Mouse (Mus musculus): Measurements from ENCODE around the gene Hes2.

Hes2 gene

DNA sequence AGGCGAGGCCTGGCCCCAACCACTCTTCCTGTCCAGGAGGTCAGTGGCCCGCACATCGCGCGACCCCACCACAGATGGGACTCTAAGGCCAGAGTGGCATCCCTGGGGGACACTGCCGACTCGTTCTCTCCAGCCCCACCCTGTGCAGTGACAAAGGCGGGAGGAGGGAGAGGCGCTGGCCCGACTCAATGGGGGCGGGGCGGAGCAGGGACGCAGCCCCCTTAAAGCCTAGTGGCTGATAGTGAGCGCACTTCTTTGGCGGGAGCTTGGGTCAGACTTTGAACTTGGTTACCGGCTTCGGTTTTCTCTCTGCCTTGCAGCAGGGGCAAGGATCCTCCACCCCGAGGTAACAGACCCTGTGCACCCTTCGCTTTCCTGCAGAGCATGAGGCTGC is 615 bp downstream of the Hes2 start:
- DNase-seq (ENCODE audit: low read depth, low spot score): no peak

DNA sequence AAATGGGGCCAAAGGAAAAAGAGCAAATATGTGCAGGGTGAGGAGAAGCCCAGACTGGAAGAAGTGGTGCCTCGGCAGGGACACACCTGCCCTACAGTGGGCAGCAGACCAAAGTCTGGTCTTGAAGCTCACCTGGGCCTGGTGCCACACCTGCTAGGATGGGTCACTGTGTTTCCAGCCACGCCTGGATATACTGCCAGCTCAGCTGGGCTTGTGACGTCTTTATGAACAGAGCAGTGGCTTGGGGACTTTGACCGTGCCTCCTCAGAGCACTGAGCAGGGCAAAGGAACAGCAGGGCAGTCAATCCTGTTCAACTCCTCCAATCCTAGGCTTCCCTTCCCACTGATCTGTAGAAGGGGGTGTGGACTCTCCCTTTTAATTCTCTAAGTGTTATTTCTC is 2.1 kb downstream of the Hes2 start:
- no peak for DNase-seq (ENCODE audit: low read depth, low spot score)

DNA sequence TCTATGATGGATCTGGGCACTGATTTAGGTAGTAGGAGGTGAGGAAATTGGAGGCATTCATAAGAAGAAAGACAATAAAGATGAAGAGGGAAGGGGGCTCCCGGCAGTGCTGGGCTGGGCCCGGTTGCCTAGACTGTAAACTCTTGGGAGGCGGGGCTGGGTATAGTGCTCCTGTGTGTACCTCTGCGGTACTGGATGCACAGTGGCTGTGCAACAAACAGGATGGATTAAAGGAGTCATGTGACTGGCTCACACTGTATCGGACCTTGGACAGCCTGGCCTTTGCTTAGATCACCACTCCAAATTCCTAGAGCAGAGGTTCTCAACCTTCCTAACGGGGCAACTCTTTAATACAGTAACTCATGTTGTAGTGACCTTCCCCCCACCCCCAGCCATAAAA is 2.9 kb downstream of the Hes2 start:
- no peak for DNase-seq (ENCODE audit: low read depth, low spot score)

DNA sequence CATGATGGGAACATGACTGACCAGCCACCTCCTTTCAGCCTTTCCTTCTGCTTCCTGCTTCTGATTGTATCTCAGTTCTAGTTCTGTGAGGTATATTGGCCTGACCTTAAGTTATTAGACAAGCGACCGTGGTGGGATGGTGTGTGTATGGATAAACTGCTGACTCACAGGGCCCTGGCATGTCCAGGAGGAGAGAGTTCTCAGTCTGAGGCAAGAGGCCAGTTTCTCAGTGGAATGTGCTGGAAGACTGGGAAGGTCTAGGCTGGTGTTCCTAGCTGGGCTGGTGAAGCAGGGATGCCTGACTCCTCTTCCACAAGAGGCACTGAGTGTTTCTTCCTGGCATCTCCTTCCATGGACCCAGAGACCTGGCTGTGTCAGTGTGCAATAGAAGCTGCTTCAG is 4.1 kb downstream of the Hes2 start:
- DNase-seq (ENCODE audit: low read depth, low spot score): no peak

DNA sequence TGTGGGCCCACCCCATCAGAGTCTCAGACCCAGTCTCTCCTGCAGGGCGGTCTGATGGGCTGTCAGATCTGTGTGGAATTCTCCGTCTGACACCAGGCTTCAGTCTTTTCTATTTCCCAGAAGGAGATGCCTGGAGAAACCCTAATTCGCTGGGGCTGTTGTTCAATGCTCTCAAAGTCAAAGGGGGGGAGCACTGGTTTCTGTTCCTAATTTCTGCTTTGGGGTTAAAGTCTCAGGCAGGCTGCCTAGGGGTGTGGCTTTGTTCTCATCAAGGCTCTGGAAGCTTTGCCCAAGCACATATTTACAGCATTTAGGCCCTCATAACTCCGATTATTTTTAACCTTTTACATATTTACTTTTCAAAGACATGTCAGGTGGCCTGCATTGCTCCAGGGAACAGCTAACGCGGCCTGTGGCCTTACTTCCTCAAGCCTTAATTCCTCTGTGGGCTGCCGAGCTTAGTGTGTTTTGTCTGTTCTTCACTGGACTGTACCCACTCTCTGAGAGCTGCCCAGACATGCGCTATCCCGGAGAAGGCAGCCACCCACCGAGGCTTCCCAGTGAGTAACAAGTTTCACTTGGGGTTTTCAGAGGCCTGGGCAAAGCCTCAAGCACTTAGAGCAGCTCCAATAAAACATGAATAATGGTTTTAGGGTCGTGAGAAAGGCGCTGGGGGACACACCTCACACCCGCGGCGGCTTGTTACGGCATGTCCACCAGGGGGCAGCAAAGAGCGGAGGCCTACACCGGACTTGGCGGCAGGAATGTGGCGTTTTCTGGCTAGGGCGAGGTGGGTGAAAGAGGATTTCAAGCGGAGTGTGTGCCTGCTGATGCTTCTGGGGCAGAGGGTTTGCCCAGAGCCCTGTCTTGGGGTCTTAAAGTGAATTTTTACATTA is 6.6 kb downstream of the Hes2 start:
- no peak for DNase-seq (ENCODE audit: low read depth, low spot score)

DNA sequence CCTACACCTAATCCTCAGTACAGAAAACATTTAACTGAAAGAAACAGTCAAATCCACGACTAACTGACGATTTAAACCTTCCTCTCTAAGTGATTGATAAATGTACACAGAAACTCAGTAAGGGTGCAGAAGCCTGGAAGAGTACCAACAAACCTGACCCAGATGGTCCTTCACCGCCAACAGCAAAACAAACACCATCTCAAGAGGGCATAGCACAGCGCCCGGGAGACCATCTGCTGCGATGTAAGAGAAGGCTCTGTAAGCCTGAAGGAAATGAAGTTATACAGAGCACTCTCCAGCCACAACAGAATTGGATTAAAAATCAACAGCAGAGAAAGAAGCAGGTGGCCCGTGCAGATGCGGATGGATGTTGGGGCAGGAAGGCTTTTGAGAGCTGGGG is 9.4 kb downstream of the Hes2 start:
- DNase-seq (ENCODE audit: low read depth, low spot score): no peak

DNA sequence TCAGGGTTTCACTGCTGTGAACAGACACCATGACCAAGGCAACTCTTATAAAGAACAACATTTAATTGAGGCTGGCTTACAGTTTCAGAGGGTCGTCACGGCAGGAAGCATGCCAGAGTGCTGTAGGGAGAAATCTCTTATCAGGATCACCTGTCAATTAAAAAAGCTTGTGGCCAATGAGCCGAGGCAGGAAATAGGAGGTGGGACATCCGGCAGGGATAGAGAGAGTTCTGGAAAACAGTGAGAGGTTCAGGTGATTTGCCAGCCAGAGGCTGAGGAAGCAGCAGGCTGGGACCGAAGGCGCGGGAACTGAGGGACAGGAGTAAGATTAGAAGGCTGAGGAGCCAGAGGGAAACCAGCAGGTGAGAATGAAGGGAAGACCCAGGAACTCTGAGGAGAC is 10.4 kb downstream of the Hes2 start:
- DNase-seq (ENCODE audit: low read depth, low spot score): no peak

DNA sequence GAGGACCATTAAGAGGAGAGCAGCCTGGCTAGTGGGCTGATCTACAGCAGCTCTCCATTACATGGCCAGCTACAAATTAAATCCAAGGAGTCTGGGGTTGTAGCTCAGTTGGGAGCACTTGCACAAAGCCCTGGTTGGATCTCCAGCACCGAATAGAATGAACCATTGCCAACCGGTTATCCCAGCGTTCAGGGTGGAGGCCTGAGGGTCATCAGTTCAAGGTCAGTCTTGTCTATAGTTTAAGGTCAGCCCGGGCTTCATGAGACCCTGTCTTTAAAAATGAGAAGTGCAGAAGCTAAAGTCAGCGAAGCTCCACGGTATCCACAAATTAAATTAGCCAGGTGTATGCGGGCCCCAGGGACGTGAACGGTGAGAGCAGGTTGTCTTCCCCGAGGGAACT is 11.6 kb downstream of the Hes2 start:
- DNase-seq (ENCODE audit: low read depth, low spot score): no peak

DNA sequence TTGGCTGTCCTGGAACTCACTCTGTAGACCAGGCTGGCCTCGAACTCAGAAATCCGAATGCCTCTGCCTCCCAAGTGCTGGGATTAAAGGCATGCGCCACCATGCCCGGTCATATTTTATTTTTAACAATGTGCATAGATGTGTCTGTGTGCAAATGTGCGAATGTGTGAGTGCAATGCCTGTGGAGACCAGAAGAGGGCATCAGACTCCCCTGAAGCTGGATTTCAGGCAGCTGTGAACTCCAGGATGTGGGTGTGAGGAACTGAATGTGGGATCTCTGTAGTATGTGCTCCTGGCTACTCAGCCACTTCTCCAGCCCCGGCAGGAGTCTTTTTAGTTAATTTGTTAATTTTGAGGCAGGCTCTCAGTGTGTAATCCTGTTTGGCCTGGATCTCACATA is 12.9 kb downstream of the Hes2 start:
- no peak for DNase-seq (ENCODE audit: low read depth, low spot score)

DNA sequence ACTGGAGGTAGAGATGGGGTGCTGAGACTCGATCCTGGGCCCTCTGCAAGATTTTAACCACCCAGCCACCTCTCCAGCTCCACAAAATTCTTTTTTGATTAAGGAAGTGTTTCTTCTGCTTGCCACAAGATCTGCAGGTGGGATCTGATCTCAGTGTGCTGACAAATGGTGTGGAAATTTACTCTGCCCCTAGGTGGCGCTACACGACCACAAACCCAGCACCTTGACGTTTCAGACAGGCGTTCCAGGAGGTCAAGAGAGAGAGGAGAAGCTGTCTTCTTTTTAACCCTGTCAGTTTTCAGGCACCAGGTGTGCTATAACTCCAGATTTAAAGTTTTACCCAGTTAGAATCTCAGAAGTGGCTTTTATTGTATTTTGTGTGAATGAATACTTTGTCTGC is 14.4 kb downstream of the Hes2 start:
- no peak for DNase-seq (ENCODE audit: low read depth, low spot score)

DNA sequence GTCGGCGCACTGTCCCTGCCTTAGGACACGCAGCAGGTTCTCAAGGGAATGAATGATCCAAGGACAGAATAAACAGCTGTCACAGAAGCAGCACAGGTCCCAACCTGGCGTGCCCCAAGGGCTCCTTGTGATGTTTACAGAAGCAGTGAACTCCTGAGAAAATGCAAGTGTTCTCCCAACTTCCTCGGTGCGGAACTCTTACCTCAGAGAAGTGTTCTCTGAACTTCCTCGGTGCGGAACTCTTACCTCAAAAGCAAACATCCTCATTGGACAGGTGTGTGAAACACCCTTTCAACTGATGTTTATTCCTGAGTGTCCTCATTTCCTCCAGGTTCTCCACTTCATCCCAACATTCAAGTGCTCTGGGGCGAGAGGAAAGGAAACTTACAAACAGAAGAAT is 15.3 kb downstream of the Hes2 start:
- DNase-seq (ENCODE audit: low read depth, low spot score): no peak

DNA sequence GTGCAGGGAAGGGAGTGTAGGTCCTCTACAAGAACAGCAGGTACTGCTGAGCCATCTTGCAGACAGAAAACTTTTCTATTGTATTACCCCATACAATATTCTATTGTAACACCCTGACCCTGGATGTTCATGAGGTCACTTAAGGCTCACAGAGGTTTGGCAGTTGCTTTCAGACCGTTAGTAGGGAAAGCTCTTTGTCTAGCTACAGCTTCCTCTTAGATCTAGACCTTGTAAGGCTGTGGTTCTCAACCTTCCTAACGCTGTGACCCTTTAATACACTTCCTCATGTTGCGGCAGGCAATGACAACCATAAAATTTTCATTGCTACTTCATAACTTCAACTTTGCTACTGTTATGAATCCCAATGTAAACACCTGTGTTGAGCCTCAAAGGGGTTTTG is 18.0 kb downstream of the Hes2 start:
- DNase-seq (ENCODE audit: low read depth, low spot score): no peak

DNA sequence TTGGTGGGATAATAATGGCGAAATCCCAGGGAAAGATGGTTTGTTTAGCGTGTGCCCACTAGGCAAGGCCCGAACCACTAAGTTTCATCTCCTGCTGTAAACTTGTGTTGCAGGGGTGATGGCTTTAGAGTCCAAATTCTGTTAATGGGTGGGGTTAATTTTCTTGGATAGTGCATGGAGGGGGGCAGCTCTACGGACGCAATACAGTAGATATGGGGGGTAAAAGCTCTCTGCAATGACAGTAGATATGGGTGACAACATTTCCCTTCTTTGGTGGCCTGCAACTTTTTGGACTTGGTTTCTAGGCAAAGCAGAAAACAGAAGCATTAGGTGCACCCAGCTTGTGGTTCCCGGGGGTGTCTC is 18.5 kb downstream of the Hes2 start:
- DNase-seq (ENCODE audit: low read depth, low spot score): no peak

DNA sequence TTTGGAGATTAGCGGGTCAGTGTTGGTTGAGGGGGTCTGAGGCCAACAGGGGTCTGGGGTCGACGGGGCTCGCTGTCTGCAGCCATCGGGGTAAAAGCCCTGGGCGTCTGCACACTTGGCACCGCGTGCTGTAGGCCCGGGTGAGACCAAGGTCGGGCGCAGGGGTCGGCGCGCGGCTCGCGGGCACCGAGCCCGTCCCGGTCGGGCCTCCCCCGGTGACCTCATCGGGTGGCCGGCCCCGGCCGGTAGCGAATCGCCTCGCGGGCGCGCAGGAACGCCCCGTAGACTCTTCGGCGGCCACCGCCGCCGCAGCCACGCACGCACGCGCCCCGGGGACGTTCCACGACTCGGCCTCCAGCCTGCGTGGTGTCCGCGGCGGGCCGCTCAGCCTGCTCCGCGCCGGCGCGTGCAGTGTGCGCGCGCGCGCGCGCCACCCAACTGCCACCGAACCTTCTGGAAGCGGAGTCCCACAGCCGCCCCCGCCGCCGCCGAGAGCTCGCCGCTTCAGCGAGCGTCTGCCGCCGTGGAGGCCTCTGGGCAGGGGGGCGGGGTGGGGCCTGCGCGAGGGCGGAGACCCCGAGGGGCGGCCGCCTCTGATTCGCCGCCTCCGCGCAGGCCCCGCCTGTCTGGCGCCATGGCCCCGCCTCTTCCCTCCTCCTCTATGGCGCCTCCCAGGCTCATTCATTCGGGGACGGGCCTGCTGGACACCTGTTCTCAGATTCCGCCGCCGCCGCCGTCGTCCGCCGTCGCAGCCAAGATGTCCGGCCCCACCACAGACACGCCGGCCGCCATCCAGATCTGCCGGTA is 19.1 kb downstream of the Hes2 start, which contains the start of gene Acot7:
Acot7 (plus strand) TSS at position 598 of the 807 bp plus-strand sequence.
- no peak for DNase-seq (ENCODE audit: low read depth, low spot score)

DNA sequence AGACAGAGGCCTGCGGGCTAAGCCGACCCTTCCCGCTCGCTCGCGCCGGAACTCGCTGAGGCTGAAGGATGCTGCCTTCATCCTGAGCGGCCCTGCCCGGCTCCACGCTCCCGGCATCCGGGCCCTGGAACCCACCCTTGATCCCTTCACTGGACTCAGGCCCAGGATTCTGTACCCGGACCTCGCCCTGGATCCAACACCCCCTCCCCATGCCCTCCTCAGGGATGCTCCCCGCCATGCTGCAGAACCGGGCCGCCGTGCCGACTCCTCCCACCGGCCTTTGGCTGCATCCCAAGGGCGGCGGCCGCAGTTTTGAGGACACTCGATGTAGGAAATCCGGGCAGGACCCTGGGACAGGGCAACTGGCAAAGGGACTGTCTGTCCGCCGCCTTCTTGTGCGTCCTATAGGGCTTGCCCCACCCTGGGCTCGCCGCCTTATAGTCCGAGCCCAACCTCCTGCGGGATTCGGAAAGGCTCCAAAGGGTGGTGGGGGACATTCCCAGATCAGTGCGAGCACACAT is 19.7 kb downstream of the Hes2 start:
- DNase-seq (ENCODE audit: low read depth, low spot score): no peak

DNA sequence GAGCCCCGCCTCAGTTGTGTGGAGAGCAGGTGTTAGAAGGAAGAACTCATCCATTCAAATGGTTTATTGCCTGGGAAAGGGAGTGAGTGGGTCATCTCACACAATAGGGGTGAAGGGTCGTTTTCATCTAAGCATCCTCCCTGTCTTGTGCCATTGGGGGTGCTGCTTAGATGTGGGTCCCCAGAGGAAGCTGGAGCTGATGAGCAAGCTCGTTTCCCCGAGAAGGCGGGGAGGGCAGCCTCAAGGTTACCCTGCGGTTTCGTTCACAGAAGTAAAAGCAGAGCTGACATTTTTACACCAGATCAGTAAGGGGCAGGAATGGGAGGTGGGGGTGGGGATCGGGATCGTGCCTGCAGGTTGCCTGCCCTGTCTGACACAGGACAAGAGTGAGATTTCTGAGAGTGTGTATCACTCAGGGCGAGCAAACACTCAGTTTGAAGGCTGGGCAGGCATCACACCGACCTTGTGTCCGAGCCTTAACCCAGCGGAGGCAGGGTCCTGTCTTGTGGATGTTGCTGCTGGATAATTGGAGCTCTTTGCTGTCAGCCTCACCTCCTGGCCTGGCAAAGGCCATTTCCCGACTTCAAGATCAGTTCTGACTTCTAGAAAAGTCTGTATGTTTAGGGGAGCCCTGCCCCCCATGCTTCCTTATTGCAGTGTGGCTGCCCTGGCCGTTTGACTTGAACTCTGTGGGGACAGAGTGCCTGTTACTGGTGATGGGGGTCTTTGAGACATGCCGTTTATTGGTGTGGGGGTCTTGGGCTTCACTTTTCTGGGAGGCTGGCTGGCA is 20.4 kb downstream of the Hes2 start:
- no peak for DNase-seq (ENCODE audit: low read depth, low spot score)

DNA sequence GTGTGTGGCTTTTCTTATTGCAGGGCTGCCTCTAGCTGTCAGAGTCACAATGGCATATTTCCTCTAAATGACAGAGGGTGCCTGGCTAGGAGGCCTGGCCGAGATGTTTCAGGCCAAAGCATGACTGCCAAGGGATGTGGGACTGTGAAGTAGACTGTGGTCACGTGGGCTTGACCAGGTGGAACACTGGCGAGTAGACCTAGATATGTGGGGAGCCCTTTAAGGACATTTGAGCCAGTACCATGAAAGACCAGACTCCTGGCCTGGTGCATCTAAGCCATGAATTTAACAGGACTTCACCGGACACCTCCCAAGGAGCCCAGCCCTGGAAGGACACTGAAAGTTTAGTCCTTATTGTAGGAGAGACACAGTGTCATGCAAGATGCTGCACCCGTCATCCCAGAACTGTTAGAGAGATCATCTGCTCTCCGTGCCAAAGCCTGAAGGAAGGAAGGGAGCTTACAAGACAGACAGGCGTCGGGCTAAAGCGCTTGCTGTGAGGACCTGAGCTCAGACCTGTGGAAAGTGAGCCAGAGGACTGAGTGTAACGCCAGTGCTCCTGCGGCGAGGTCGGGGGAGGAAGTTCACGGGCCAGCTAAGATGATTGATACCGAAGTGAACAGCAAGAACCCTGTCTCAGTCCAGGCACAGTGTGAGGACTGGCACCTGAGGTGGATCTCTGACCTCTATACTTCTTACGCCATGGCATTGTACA is 21.4 kb downstream of the Hes2 start:
- DNase-seq (ENCODE audit: low read depth, low spot score): no peak

DNA sequence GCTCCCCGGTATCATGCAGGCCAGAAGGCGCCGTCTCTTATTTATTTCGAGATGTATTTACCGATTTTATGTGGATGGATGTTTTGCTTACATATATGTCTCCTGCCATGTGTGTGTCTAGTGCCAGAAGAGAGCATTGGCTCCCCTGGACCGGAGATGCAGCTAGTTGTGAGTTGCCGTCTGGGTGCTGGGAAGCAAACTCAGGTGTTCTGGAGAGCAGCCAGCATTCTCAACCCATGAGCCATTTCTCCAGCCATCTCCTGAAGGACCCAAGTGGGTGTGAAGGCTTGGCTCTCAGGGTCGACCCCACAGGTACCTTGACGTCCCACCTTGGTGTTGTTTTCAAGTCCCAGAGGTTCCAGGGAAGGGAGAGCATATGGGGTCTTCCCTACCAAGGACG is 23.5 kb downstream of the Hes2 start:
- no peak for DNase-seq (ENCODE audit: low read depth, low spot score)

DNA sequence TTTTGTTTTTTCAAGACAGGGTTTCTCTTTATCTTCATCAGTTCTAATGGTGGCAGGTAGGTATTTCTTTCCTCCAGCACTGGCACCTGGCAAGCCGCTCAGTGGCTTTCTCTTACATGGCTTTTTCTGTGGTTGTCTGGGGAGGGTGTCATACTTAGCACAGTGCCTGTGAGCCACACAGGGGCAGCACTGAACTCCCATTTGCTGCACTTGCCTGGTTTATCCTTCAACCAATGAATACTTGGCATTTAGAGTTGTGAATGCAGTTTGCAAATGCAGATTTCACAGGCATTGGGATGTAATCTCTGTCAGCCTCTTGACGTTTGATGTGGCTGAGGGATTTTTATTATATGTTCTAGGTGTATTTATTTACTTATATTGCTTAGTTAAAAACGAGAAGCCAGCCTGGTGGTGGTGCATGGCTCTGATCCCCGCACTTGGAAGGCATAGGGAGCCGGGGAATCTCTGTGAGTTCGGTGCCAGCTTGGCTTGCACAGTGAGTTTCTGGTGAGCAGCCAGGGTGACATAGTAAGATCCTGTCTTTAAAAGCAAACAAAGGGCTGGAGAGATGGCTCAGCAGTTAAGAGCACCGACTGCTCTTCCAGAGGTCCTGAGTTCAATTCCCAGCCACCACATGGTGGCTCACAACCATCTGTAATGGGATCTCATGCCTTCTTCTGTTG is 25.8 kb downstream of the Hes2 start:
- DNase-seq (ENCODE audit: low read depth, low spot score): no peak

DNA sequence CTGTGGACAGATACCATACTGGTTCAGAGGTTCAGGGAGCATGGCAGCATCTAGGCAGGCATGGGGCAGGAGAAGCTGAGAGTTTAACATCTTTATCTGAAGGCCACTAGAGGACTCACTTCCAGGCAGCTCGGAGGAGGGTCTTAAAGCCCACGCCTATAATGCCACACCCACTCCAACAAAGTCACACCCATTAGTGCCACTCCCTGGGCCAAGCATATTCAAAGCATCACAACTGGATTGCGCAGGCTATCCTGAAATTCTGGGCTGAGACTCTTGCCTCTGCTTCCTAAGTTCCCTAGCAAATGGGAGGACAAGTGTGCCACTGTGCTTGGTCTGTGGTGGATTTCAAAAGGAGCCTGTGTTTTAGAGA is 26.5 kb downstream of the Hes2 start:
- DNase-seq (ENCODE audit: low read depth, low spot score): peak; percentile 59
